Mouse (Mus musculus) cerebellum, adult 2 months (tissue): ENCODE data around the gene Efna2.

Experiments
- CTCF ChIP-seq: fragments of 200-500 bp; IDR thresholded peaks from 2 replicates; pipeline ENCODE4 v1.5.1; 2011; ENCODE audit warnings: low read depth, mild to moderate bottlenecking, control low read depth, low read length, moderate library complexity, borderline replicate concordance; ENCODE audit not compliant: insufficient read depth
- POLR2A ChIP-seq: fragments of 200-500 bp; IDR thresholded peaks from 2 replicates; pipeline ENCODE4 v1.6.1; 2011; ENCODE audit warnings: low read length, control low read depth, borderline replicate concordance; ENCODE audit not compliant: insufficient read depth

DNA sequence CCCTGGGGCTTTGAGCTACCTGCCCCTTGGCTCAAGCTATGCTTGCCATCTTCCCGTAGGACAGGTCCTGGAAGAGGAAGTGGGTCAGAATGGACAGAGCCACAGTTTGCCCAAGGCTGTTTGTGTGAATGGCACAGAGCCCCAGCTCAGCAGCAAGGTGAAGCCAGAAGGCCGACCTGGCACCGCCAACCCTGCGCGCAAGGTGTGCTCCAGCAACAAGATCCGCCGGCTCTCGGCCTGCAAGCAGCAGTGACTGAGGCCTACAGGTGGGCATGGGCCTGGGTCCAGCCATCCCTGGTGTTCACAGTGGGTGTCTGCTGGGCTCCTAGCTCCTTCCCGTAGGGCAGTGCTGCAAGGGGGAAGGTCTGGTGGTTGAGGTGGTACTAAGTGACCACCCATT lies 49.4 kb upstream of the Efna2 start:
- no peak for TF ChIP-seq POLR2A
- no peak for TF ChIP-seq CTCF
